Mouse (Mus musculus) forebrain, embryonic 12.5 days (tissue): ENCODE measurements around the gene Prdm1. TPM values are rescaled to one million over a fixed set of nuclear protein-coding genes. Genes with fewer than 3 reads are reported as not detected.

ENCODE experiments used
- ATAC-seq: fragments of 200-750 bp; cut with Nextera tagmentation; 2 replicates; pipeline ENCODE4 v1.8.0; 2017; ENCODE audit warnings: moderate TSS enrichment; ENCODE audit not compliant: low FRiP score
- H3K27ac ChIP-seq: fragments of 300-500 bp; sonication (generic); 2 replicates; pipeline ENCODE4 v1.5.1; 2016; ENCODE audit warnings: mild to moderate bottlenecking
- H3K27me3 ChIP-seq: fragments of 300-500 bp; sonication (generic); 2 replicates; pipeline ENCODE4 v1.6.1; 2016; ENCODE audit warnings: mild to moderate bottlenecking
- H3K36me3 ChIP-seq: fragments of 300-500 bp; sonication (generic); replicated peaks from 2 replicates; pipeline ENCODE4 v1.6.1; 2016; ENCODE audit warnings: mild to moderate bottlenecking
- H3K4me1 ChIP-seq: fragments of 300-500 bp; sonication (generic); 2 replicates; pipeline ENCODE4 v1.6.1; 2016
- H3K4me2 ChIP-seq: fragments of 300-500 bp; sonication (generic); 2 replicates; pipeline ENCODE4 v1.6.1; 2016; ENCODE audit warnings: mild to moderate bottlenecking, moderate library complexity
- H3K4me3 ChIP-seq: fragments of 300-500 bp; sonication (generic); replicated peaks from 2 replicates; pipeline ENCODE4 v1.5.1; 2016; ENCODE audit warnings: mild to moderate bottlenecking
- H3K9ac ChIP-seq: fragments of 300-500 bp; sonication (generic); 2 replicates; pipeline ENCODE4 v1.6.1; 2016; ENCODE audit warnings: mild to moderate bottlenecking
- H3K9me3 ChIP-seq: fragments of 300-500 bp; sonication (generic); 2 replicates; pipeline ENCODE4 v1.6.1; 2016
- WGBS: fragments of 180-500 bp; shearing (Covaris S2); methylation state at CpG from one replicate; pipeline ENCODE4 v1.1.7; 2016; 5-methylcytosine and 5-hydroxymethylcytosine counted together
- polyA plus RNA-seq: library from polyadenylated mRNA; unstranded; fragments of >200 nt; fragmentation: Nextera tagmentation; extraction: Ambion mirVana; gene quantifications from 2 replicates; pipeline ENCODE4 v1.2.1, GENCODE M21; 2016

The Prdm1 gene
- polyA plus RNA-seq, 1 experiment from 2014 or later = 0.86 TPM

- H3K9me3 ChIP-seq = no peaks in the 10 kb centered on the region
- no peaks in the 10 kb centered on the region for H3K36me3 ChIP-seq
- H3K27me3 ChIP-seq = peaks cover 11% of the 10 kb centered on the region; the same call in 1 of the 2 replicates
- no peak overlapping the region for H3K4me3 ChIP-seq
- peaks cover 5% of the 10 kb centered on the region; the same call in 1 of the 2 replicates for H3K4me1 ChIP-seq
- H3K9ac ChIP-seq = no peak overlapping the region
- no peak for ATAC-seq
- no peak overlapping the region for H3K4me2 ChIP-seq
- no peak overlapping the region for H3K27ac ChIP-seq
- 86% methylated on average over 5 of the region's 5 CpGs for whole genome bisulfite sequencing
These were observed 44.2 kb downstream of the Prdm1 start for GRCm38 (mm10) chr10:44484077-44484476.

- no peak overlapping the region for H3K4me2 ChIP-seq
- no peak overlapping the region for H3K27ac ChIP-seq
- H3K9ac ChIP-seq = no peak overlapping the region
- no peaks in the 10 kb centered on the region for H3K36me3 ChIP-seq
- H3K9me3 ChIP-seq = no peaks in the 10 kb centered on the region
- H3K4me3 ChIP-seq = no peak overlapping the region
- ATAC-seq = no peak
- WGBS = 40% methylated on average over 6 of the region's 6 CpGs
- H3K4me1 ChIP-seq = peaks cover 5% of the 10 kb centered on the region; the same call in 1 of the 2 replicates
- peaks cover 12% of the 10 kb centered on the region; the same call in 1 of the 2 replicates for H3K27me3 ChIP-seq
These were observed 45.2 kb downstream of the Prdm1 start for GRCm38 (mm10) chr10:44483116-44483515.

GRCm38 (mm10) chr10:44481379-44481778 lies 46.9 kb downstream of the Prdm1 start:
- H3K36me3 ChIP-seq = no peaks in the 10 kb centered on the region
- WGBS = 94% methylated on average over 5 of the region's 5 CpGs
- no peak overlapping the region for H3K4me2 ChIP-seq
- no peak overlapping the region for H3K27ac ChIP-seq
- H3K4me1 ChIP-seq = peaks cover 5% of the 10 kb centered on the region; the same call in 1 of the 2 replicates
- peaks cover 16% of the 10 kb centered on the region; the same call in 1 of the 2 replicates for H3K27me3 ChIP-seq
- H3K4me3 ChIP-seq = no peak overlapping the region
- no peak overlapping the region for H3K9ac ChIP-seq
- H3K9me3 ChIP-seq = no peaks in the 10 kb centered on the region
- ATAC-seq = no peak

GRCm38 (mm10) chr10:44479286-44479685 lies 49.0 kb downstream of the Prdm1 start:
- H3K9me3 ChIP-seq = no peaks in the 10 kb centered on the region
- WGBS = 66% methylated on average over 6 of the region's 6 CpGs
- H3K4me1 ChIP-seq = peaks cover 5% of the 10 kb centered on the region; the same call in 1 of the 2 replicates
- no peaks in the 10 kb centered on the region for H3K36me3 ChIP-seq
- H3K4me2 ChIP-seq = no peak overlapping the region
- no peak overlapping the region for H3K27ac ChIP-seq
- peaks cover 10% of the 10 kb centered on the region; the same call in 1 of the 2 replicates for H3K27me3 ChIP-seq
- ATAC-seq = no peak
- no peak overlapping the region for H3K4me3 ChIP-seq
- no peak overlapping the region for H3K9ac ChIP-seq

GRCm38 (mm10) chr10:44478091-44478490 lies 50.2 kb downstream of the Prdm1 start:
- WGBS = 74% methylated on average over 5 of the region's 5 CpGs
- Histone ChIP-seq H3K27ac (no peak overlapping the region), H3K4me1 (peaks cover 3% of the 10 kb centered on the region; the same call in 1 of the 2 replicates), H3K4me3 (no peak overlapping the region), H3K9me3 (no peaks in the 10 kb centered on the region), H3K4me2 (no peak overlapping the region), H3K9ac (no peak overlapping the region), H3K36me3 (no peaks in the 10 kb centered on the region), H3K27me3 (peaks cover 7% of the 10 kb centered on the region; the same call in 1 of the 2 replicates)
- no peak for ATAC-seq

GRCm38 (mm10) chr10:44477240-44477639 lies 51.1 kb downstream of the Prdm1 start:
- peaks cover 2% of the 10 kb centered on the region; the same call in 1 of the 2 replicates for H3K4me1 ChIP-seq
- H3K27ac ChIP-seq = no peak overlapping the region
- H3K4me3 ChIP-seq = no peak overlapping the region
- H3K9ac ChIP-seq = no peak overlapping the region
- H3K36me3 ChIP-seq = no peaks in the 10 kb centered on the region
- peaks cover 6% of the 10 kb centered on the region; the same call in 1 of the 2 replicates for H3K27me3 ChIP-seq
- no peaks in the 10 kb centered on the region for H3K9me3 ChIP-seq
- no peak overlapping the region for H3K4me2 ChIP-seq
- WGBS = 64% methylated on average over 8 of the region's 8 CpGs
- ATAC-seq = no peak

GRCm38 (mm10) chr10:44476523-44476922 lies 51.8 kb downstream of the Prdm1 start:
- no peak overlapping the region for H3K9ac ChIP-seq
- H3K4me2 ChIP-seq = no peak overlapping the region
- H3K4me3 ChIP-seq = no peak overlapping the region
- no peaks in the 10 kb centered on the region for H3K36me3 ChIP-seq
- H3K4me1 ChIP-seq = peaks cover 2% of the 10 kb centered on the region; the same call in 1 of the 2 replicates
- no peak overlapping the region for H3K27ac ChIP-seq
- 73% methylated on average over 13 of the region's 13 CpGs for WGBS
- H3K27me3 ChIP-seq = peaks cover 6% of the 10 kb centered on the region; the same call in 1 of the 2 replicates
- H3K9me3 ChIP-seq = no peaks in the 10 kb centered on the region
- no peak for ATAC-seq

- ATAC-seq = no peak
- 81% methylated on average over 3 of the region's 3 CpGs for WGBS
- peaks cover 2% of the 10 kb centered on the region; the same call in 1 of the 2 replicates for H3K4me1 ChIP-seq
These were observed 52.9 kb downstream of the Prdm1 start for GRCm38 (mm10) chr10:44475376-44475775.

GRCm38 (mm10) chr10:44474256-44474655 lies 54.0 kb downstream of the Prdm1 start:
- H3K36me3 ChIP-seq = no peaks in the 10 kb centered on the region
- H3K9ac ChIP-seq = no peak overlapping the region
- H3K27me3 ChIP-seq = peaks cover 14% of the 10 kb centered on the region; the same call in 1 of the 2 replicates
- H3K9me3 ChIP-seq = no peaks in the 10 kb centered on the region
- no peak overlapping the region for H3K27ac ChIP-seq
- WGBS = 55% methylated on average over 10 of the region's 10 CpGs
- no peak for ATAC-seq
- no peak overlapping the region for H3K4me2 ChIP-seq
- H3K4me3 ChIP-seq = no peak overlapping the region
- no peaks in the 10 kb centered on the region; the same call in 1 of the 2 replicates for H3K4me1 ChIP-seq

More at GRCm38 (mm10) chr10:44475376-44475775, 52.9 kb downstream of the Prdm1 start:
- peaks cover 9% of the 10 kb centered on the region; the same call in 1 of the 2 replicates for H3K27me3 ChIP-seq
- H3K4me2 ChIP-seq = no peak overlapping the region
- no peaks in the 10 kb centered on the region for H3K36me3 ChIP-seq
- no peak overlapping the region for H3K27ac ChIP-seq
- no peak overlapping the region for H3K9ac ChIP-seq
- no peaks in the 10 kb centered on the region for H3K9me3 ChIP-seq
- H3K4me3 ChIP-seq = no peak overlapping the region

- H3K27me3 ChIP-seq = peaks cover 62% of the 10 kb centered on the region
- no peaks in the 10 kb centered on the region for H3K9me3 ChIP-seq
- ATAC-seq = no peak
- H3K4me3 ChIP-seq = no peak overlapping the region
- WGBS = 22% methylated on average over 8 of the region's 8 CpGs
- no peaks in the 10 kb centered on the region for H3K36me3 ChIP-seq
- no peak overlapping the region for H3K27ac ChIP-seq
- H3K4me2 ChIP-seq = 0 out of 2 replicates have a peak overlapping the region, but pooled peaks have one; percentile 15
- H3K4me1 ChIP-seq = peaks cover 10% of the 10 kb centered on the region
- H3K9ac ChIP-seq = no peak overlapping the region
These were observed 62.7 kb downstream of the Prdm1 start for GRCm38 (mm10) chr10:44465618-44466017.

GRCm38 (mm10) chr10:44464563-44464962 lies 63.7 kb downstream of the Prdm1 start:
- H3K4me2 ChIP-seq = no peak overlapping the region
- H3K9me3 ChIP-seq = no peaks in the 10 kb centered on the region
- H3K27me3 ChIP-seq = peaks cover 60% of the 10 kb centered on the region
- H3K9ac ChIP-seq = no peak overlapping the region
- H3K4me3 ChIP-seq = no peak overlapping the region
- H3K27ac ChIP-seq = no peak overlapping the region
- H3K4me1 ChIP-seq = peaks cover 11% of the 10 kb centered on the region
- 14% methylated on average over 5 of the region's 5 CpGs for WGBS
- ATAC-seq = no peak
- no peaks in the 10 kb centered on the region for H3K36me3 ChIP-seq

- H3K27ac ChIP-seq = no peak overlapping the region
- no peaks in the 10 kb centered on the region for H3K9me3 ChIP-seq
- H3K27me3 ChIP-seq = peaks cover 60% of the 10 kb centered on the region
- peaks cover 16% of the 10 kb centered on the region for H3K4me1 ChIP-seq
- 88% methylated on average over 4 of the region's 4 CpGs for WGBS
- H3K36me3 ChIP-seq = no peaks in the 10 kb centered on the region
- H3K9ac ChIP-seq = no peak overlapping the region
- no peak overlapping the region for H3K4me3 ChIP-seq
- no peak for ATAC-seq
- H3K4me2 ChIP-seq = no peak overlapping the region
These were observed 64.4 kb downstream of the Prdm1 start for GRCm38 (mm10) chr10:44463856-44464255.

- ATAC-seq = no peak
- Histone ChIP-seq H3K9ac (no peak overlapping the region), H3K4me3 (no peak overlapping the region), H3K36me3 (no peaks in the 10 kb centered on the region), H3K27me3 (peaks cover 65% of the 10 kb centered on the region), H3K27ac (no peak overlapping the region), H3K4me2 (no peak overlapping the region), H3K9me3 (no peaks in the 10 kb centered on the region), H3K4me1 (peaks cover 23% of the 10 kb centered on the region)
- 93% methylated on average over 8 of the region's 8 CpGs for WGBS
These were observed 66.0 kb downstream of the Prdm1 start for GRCm38 (mm10) chr10:44462351-44462750.
